Mouse (Mus musculus) liver, adult 2 months (tissue): ENCODE measurements around the gene Foxd4.

ENCODE experiments used
- CTCF ChIP-seq: fragments of 200-500 bp; IDR thresholded peaks from 2 replicates; pipeline ENCODE4 v1.5.1; 2011; ENCODE audit warnings: low read depth, low read length, control low read depth
- POLR2A ChIP-seq: fragments of 200-500 bp; IDR thresholded peaks from 2 replicates; pipeline ENCODE4 v1.6.1; 2011; ENCODE audit warnings: low read length, control low read depth; ENCODE audit not compliant: insufficient read depth; ENCODE audit errors: extremely low read depth

GRCm38 (mm10) chr19:24907655-24908054 is 6.7 kb upstream of the Foxd4 start:
- TF ChIP-seq CTCF: no peak
- TF ChIP-seq POLR2A: no peak
